Mouse (Mus musculus): ENCODE results near the gene Tmem170.

The Tmem170 gene

GRCm38 (mm10) chr8:111815078-111815477 is 61.5 kb downstream of the Tmem170 start:
- DNase-seq (ENCODE audit: low spot score in 2 of 2), result no peak

- DNase-seq (ENCODE audit: low spot score in 2 of 2), result no peak
These were observed 62.7 kb downstream of the Tmem170 start for GRCm38 (mm10) chr8:111813818-111814217.

Data from thymus, postnatal 10 days (tissue).